Mouse (Mus musculus): ENCODE measurements at regions not wholly inside any gene's neighbourhood (a gene's known extent, or its start where the extent isn't known, plus 50 kb on each side); places are given as distances from the start of the nearest gene placed in this dataset.
"Not testable (repeated sequence)": the region's sequence is repeated elsewhere in the genome, so short reads cannot be mapped to it uniquely, and the experiment has no call there.

DNA sequence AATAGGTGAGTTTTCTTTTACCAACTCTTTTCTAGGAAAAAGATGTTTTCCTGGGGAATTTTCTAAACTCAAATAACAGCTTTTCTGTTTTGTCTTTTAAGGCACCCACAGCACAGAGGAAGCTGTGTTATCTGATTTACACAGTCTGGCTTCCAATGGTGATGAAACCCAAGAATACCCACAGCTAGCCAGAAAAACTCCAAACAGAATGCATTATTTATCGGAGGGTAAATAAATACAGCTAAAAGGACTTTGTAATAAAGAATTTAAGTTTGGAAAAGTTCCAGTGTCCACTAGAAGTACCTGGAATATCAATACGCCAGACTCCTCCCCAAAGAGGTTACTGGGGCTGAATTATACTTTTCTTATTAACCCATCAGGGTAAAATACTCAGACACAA lies 123.7 kb downstream of the Car2 start:
- in situ Hi-C loops (cut with MboI, MseI), result no loop called here

DNA sequence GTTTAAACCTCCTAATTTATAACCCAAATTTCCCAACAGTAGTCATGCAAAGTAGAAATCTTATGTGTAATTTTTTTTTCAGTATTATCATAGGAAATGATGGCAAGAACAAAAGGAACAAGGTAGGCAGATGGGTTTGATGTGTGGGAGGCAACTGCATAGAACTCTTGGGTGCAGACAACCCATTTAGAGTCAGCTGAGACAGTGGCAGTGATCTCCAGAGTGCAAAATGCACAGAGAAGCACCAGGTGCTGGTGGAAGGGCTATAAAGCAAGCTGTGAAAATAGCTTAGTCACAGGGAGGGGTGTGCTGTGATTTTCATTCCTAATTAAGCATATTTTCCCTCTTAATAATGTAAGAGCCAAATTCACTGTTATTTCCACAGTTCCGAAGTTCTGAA lies 130.5 kb downstream of the Car2 start:
- in situ Hi-C loops (cut with MboI, MseI), result no loop called here

DNA sequence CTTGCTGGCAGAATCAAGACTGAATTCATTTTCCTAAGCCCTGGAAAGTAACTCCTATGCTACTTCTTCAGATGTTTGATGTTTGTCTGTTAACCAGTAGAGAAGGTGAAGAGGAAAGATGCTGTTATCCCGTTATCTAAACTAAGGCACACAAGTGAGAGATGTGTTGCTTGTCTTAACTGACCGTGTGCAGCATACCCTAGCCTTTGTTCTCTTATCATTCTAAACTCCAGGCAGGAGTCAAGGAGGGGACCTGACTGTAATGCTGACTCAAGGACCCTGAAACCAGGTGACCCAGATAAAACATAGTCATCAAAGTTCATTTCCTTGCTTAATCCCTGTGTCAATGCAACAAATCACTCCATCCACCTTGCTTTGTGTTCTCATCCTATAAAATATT lies 136.7 kb downstream of the Car2 start:
- in situ Hi-C loops (cut with MboI, MseI), result no loop called here

DNA sequence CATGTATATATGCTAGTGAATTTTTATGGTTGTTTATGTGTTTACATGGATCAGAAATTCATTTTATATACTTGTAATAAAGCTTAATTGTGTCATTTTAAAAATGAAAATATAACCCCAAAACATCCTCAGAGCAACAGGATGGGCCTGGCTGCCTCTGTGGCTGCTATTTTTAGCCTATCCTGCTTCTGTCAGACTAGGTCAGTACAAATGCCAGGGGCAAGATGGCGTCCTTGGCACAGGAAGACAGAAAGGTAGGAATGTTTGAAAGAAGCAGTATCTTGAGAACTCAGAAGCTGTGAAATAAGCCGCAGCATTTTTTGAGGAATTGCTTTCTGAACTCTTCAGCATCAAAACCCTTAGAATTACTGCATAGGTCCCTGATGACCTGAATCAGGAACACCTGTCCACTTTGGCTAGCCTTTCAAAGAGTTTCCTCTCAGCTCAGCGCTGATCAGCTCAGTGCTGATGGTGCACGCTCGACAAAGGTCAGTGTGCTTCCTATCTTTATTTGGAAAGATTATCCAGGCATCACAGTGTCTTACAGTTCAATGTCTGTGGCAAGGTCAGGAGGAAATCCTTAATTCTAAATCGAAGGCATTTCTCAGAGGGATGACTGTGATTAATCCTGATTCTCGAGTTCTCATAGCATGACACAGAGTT lies 154.9 kb downstream of the Car2 start:
- in situ Hi-C loops (cut with MboI, MseI), result no loop called here

DNA sequence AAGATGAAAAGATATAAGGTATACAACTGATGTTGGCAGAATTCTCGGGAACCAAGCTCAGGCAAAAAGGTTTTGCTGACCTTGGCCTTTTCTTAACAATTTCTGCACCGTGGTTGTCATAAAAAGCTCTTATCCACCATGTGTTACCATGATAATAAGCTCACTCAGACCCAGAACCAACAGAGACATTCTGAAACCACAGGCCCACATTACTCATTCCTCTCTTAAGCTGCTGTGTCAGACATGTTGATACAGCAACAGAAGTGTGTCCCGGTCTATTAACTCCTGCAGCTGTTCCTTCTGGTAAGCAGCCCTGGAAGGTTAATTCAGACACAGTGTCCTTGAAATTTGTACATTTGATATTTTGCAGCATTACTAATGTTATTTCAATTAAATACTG lies 167.9 kb downstream of the Car2 start:
- in situ Hi-C loops (cut with MboI, MseI), result no loop called here

DNA sequence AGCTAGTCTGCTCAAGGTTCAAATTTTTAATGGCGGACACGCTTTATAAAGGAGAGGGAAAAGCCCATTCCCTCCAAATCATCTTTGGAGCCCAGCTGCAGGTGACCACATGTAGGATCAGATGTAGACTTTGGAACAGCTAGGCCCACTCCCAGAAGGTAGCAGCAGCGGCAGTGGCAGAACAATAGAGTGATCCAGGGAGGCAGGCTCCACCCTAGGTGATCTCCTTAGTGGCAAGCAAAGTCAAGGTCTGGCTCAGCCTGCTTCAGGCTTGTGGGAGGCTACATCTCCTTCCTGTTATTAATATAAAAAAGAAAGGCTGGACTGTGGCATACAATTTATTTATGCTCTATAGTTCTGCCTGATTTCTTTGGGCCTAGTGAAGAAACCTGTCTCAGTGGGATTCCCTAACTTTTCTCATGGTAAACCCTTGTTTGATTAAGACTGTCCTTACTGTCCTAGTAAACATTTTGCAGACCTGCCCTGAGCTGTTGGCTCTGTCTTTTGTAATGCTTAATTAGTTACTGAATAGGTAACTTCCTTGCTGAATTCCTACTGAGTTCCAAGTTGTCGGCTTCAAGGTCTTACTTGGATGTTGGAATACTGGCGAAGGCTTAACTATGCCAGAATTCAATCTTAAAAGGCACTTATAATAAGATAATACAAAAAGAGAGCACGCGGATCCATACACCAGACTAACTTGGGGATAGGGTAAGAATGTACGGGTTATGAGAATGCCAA lies 169.6 kb downstream of the Car2 start:
- in situ Hi-C loops (cut with MboI, MseI), result not testable (repeated sequence)

DNA sequence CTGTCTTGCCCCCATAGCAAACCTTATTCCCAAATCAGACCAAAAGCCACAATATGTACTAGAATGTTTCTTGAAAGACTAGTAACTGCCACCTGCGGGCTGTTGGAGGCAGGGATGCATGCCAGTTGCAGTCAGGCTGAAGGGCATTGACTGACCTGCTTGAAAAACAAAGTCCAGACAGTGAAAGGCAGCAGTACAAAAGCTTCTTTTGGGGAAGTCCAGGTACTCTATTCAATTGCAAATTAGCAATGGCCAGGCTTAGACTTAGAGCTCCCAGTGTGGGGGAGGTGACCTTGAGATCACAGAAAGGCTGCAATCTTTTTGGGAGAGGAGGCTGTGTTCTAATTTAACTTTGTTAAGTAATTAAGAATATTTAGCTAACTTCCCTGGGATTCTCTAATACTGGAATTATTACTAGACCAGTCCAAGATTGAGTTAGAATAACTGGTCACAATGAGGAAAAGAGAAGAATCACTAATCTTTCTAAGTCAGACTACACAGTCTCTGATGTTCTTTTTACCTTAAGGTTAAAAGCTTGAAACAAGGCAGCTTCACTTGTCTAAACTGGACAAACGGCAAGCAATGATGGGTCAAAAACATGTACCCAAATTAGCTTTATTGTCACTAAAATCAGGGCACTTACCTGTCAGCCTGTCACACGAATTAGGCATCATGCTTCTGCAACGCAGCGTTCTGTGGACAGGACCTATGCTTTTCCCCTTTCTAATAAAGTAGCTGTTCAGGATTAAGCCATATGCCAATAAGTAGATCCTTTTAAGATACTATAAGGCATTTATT lies 170.9 kb downstream of the Car2 start:
- in situ Hi-C loops (cut with MboI, MseI), result not testable (repeated sequence)

DNA sequence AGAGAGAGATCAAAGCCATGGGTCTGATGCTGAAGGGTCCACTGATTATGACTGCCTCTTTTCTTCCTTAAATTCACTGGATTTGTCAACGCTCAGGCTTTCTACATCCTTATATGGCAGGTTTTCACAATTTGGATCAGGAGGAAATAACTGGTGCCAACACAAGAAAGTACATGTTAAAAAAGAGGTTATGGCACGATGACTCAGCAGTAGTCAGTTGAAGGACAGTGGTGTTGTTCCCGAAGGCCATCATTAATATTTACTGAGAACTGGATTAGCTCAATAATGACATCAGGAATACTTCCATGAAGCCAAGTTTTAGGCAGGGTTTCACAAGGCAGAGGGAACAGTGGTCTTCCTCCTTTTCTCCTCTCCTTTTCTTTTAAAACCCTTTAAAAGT lies 179.6 kb downstream of the Car2 start:
- in situ Hi-C loops (cut with MboI, MseI), result no loop called here

DNA sequence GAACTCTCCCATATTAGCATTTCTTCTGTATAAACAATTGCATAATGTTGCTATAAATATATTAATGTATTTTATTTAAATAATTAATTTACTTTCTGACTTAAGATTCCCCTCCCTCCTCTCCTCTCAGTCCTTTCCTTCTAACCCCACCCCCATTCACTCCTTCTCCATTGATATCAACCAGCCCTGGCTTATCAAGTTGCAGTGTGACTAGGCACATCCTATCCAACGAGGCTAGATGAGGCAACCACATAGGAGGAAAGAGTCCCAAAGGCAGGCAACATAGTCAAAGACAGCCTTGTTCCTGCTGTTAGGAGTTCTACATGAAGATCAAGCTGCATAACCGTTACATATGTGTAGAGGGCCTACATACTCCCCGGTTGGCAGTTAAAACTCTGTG lies 182.2 kb downstream of the Car2 start:
- in situ Hi-C loops (cut with MboI, MseI), result no loop called here

DNA sequence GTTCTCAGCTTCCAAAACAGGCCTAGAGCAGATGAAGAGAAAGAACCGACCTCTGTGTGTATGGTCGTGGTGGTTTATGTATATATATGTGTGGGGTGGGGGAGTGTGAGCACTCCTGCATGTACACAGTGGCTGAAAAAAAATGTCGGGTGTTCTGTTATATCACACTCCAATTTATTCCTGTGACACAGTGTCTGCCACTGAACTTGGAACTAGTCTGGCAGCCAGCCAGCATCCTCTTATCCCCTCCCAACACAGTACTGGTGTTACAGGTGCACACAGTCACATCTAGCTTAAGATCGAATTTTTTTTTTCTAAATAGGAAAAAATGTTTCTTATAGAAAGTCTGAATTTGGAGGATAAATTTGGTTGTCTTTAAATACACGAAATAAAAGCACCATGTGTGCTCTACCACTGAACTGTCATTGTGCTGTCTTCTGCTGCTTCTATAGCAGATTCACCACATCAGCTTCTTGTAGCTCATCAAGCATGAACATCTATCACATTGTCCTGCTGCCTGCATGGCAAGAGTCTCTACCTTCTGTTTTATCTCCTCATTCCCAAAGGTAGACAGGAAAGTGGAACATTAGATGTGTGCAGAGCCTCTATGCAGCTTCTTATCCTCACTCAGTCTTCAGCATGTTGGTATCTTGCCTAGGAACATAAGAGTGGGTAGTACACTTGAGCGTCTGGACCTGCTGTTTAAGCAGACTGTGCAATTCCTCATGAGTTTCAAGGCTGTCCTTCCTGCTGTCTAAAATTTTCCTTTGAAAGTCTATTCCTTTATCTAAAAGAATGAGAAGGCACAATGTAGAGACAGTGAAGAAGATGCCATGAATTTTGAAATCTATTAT lies 185.2 kb downstream of the Car2 start:
- in situ Hi-C loops (cut with MboI, MseI), result no loop called here

DNA sequence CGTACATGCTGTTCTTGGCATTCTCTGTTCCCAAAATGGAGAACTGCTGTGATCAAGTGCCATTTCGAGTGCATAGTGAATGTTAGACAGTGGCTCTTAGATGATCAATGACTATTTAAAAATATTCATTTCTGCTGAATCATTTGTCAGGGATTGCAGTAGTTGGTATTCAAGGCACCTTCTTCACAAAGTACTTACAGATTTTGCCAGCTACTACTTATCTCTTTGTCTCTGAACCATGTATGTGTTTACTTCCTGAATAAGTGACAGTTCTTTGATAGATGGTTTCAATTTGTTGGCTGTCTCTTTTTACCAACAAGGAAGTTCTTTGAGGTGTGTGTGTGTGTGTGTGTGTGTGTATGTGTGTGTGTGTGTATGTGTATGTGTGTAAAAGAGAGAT lies 187.3 kb downstream of the Car2 start:
- in situ Hi-C loops (cut with MboI, MseI), result no loop called here

DNA sequence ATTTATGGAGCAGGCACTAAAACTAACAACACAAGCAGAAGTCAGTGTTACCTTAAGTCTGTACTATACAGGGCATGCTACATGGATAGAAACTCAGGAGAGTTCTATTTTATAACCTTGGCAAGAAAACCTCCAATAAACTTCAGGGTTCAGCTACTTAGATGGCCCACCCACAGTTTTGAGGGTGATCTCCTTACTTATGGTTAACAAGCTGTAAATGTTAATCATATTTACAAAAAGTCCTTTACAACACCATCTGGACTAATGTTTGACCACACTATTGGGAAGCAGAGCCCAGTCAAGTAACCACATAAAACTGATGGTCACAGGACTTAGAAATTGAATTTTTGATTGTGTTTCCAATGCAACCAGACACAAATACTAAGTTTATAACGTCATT lies 187.8 kb downstream of the Car2 start:
- in situ Hi-C loops (cut with MboI, MseI), result no loop called here

DNA sequence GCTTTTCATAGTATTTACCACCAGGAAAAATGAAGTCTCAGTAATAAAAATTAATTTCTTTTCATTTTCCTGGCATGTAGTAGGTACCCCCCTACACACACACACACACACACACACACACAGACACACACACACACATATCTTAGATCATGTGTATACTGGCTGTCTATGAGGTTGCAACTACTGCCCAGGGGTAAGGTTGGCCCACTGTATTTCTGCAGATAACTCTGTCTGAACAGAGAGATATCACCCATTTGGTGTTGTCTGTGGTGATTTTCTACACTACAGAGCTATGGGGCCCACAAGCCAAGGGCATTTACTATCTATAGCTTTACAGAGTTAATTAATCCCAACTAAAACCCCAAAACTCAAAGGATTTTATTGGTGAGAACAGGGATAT lies 188.9 kb downstream of the Car2 start:
- in situ Hi-C loops (cut with MboI, MseI), result no loop called here

DNA sequence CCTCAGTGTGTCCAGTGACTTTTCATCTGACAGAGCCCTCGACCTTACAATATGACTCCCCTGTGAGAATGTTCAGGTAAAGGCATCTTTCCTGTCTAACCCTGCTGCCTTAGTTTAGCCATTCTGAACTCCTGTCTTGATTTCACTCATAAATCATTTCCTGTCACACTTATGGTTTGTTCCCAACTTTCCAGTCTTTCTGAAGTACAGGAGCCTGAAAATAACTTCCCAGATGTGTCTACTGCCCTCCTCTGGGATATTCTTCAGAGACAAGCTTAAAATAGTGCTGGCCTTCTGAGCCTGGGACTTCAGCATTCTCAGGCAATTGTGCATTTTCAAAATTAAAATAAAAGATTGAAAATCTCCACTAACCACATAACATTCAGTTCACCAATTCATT lies 204.1 kb downstream of the Car2 start:
- in situ Hi-C loops (cut with MboI, MseI), result no loop called here

DNA sequence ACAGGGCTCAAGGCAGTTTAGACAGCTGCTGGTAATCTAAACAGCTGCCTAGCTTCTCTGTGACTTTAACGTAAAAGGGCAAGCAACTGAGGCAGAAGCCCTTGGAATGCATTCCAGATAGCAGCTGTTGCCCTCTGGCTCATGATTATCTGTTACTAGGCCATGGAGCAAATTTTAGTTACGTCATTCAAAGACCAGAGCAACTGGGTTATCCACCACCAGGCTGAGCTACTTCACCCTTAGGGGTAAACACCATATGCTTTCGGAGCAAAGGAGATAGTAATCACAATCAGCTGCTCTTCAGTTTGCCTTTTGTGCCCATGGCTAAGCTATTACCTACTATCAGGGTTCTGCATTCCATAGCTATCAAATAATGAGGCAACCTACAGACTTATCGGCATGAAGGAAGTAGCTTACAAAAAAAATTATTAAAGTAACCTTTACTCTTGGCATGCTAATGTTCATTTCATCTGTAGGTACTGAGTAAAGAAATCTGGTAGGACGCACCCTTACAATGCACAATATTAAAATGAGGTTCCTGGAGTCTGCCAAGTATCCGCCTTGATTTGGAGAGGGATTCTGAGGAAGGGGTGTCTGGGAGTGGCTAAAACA lies 212.2 kb downstream of the Car2 start:
- in situ Hi-C loops (cut with MboI, MseI), result no loop called here

DNA sequence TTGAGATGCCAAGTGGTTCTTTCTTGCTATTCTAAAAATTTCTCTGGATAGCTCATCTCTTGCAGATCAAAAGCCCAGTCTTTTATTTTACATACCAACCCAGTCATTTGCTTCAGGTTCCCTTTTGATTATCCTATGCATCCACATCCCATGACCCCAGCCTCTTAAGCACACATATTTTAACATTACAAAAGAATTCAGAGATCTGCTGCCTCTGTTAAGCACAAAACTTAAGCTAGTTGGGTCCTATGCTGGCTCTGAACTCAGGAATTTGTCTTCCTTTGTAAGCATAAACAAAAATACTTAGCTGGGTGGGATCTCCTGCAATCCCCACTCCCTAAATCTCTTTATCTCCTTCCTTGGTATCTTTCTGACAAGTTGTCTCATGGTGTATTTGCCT lies 212.9 kb downstream of the Car2 start:
- in situ Hi-C loops (cut with MboI, MseI), result no loop called here

DNA sequence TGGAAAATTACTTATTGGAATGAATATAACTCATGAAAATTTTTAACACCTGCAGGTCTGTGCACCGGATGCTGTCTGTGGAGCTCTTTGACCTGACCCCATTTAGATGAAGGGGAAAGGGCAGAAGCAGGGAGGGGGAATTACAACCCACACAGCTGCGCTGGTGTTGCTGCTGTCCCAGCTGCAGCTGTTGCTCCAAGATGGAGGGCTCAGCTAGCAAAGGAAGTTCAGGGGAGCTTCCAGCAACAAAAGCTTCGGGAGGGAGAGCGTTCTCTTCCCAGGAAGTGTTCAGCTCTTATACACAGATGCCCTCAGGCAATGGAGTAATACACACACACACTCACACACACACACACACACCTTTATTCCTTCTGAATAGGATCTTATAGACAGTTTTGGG lies 219.6 kb downstream of the Car2 start:
- in situ Hi-C loops (cut with MboI, MseI), result no loop called here

DNA sequence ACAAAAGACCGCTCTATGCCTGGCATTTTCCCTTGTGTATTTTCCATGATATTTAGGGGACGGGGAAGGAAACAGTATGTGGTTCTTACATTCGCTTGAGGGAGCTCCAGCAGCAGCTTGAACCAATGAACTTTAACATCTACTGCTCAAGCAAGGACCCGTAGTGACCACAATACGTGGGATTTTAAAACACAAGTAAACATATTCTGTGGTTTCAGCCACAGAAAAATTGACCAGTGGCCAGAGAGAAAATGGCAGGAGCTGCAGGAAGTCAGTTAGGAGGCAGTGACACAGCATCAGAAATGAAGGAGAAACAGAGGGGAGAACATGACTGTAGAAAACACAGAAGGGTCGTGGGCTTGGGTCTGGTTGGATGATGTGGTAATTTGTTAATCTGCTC lies 220.2 kb downstream of the Car2 start:
- in situ Hi-C loops (cut with MboI, MseI), result no loop called here

DNA sequence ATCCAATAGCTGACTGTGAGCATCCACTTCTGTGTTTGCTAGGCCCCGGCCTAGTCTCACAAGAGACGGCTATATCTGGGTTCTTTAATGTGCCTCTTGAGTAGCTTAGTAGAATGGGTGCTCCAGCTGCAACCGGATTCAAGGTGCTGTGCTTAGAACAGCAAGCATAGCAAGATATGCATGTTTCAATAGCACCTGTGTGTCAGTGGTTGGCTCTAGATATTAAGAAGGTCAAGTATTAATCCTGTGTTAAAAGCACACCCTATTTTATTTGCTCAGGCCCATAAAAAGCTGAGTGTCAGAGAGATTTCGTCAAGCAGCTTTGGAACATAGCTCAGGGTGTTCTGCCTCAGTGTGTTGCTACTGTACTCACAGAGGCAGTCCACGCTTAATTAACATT lies 221.2 kb downstream of the Car2 start:
- in situ Hi-C loops (cut with MboI, MseI), result no loop called here

DNA sequence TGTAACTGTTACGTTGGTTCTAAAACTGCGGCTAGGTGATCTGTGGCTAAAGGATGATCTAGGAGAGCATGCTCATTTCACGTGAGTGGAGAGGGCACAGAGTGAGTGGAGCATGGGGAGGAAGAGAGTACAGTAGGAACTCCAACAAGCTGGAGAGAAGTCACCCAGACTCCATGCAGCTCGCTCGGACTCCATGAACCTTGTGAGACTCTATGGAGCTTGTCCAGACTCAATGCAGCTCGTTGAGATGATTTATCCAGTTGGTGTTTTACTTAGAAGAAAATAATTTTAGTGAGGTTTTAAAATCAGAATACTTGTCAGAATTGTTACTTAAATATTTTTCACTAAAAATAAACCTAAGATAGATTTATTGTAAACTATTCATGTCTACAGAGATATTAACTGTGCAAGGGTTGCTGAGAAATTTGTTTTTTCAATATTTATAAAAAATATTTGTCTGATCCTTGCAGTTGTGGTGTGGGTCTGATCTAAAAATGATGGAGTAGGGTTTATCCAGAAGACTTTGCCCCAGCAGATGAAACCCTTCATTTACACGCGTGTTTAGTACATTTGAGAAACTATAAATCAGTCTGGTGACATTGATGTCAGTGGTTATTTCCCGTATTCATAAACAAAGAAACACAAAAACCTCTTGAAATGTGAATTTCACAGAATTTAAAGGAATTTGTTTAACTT lies 222.3 kb downstream of the Car2 start:
- in situ Hi-C loops (cut with MboI, MseI), result no loop called here

Data from T-helper 2 cell (primary cell).